Mouse (Mus musculus) T-helper 1 cell (primary cell): ENCODE measurements around the gene Kirrel3.

Experiments
- in situ Hi-C: fragments of 300-600 bp; cut with MboI, MseI; formaldehyde crosslinking; loops from one replicate; pipeline ENCODE4 v1.15.1; 2025; ENCODE audit warnings: high pct_unique_total_duplicates

The Kirrel3 gene

GRCm38 (mm10) chr9:35018056-35018455 is 532.4 kb downstream of the Kirrel3 start:
- in situ Hi-C loops = no loop called here

GRCm38 (mm10) chr9:35019372-35019771 is 533.7 kb downstream of the Kirrel3 start:
- in situ Hi-C loops = no loop called here

- in situ Hi-C loops = no loop called here
These were observed 534.4 kb downstream of the Kirrel3 start for GRCm38 (mm10) chr9:35020015-35020653.

- in situ Hi-C loops = no loop called here
These were observed 536.0 kb downstream of the Kirrel3 start for GRCm38 (mm10) chr9:35021744-35022143.

- in situ Hi-C loops = no loop called here
These were observed 539.1 kb downstream of the Kirrel3 start for GRCm38 (mm10) chr9:35024591-35025496.

GRCm38 (mm10) chr9:35026311-35026710 is 540.6 kb downstream of the Kirrel3 start:
- in situ Hi-C loops = no loop called here

GRCm38 (mm10) chr9:35026897-35027311 is 541.2 kb downstream of the Kirrel3 start:
- in situ Hi-C loops = no loop called here

GRCm38 (mm10) chr9:35027382-35027997 is 541.8 kb downstream of the Kirrel3 start:
- in situ Hi-C loops = no loop called here

- in situ Hi-C loops = no loop called here
These were observed 545.1 kb downstream of the Kirrel3 start for GRCm38 (mm10) chr9:35030823-35031222.

- in situ Hi-C loops = no loop called here
These were observed 546.8 kb downstream of the Kirrel3 start for GRCm38 (mm10) chr9:35032457-35032856.

- in situ Hi-C loops = no loop called here
These were observed 549.4 kb downstream of the Kirrel3 start for GRCm38 (mm10) chr9:35035074-35035473.

- in situ Hi-C loops = no loop called here
These were observed 553.4 kb downstream of the Kirrel3 start for GRCm38 (mm10) chr9:35038922-35039586.

- in situ Hi-C loops = no loop called here
These were observed 554.2 kb downstream of the Kirrel3 start for GRCm38 (mm10) chr9:35039846-35040245.

- in situ Hi-C loops = no loop called here
These were observed 555.8 kb downstream of the Kirrel3 start for GRCm38 (mm10) chr9:35041493-35041892.

GRCm38 (mm10) chr9:35043619-35044018 is 557.9 kb downstream of the Kirrel3 start:
- in situ Hi-C loops = no loop called here

- in situ Hi-C loops = no loop called here
These were observed 558.8 kb downstream of the Kirrel3 start for GRCm38 (mm10) chr9:35044458-35044857.

- in situ Hi-C loops = no loop called here
These were observed 559.4 kb downstream of the Kirrel3 start for GRCm38 (mm10) chr9:35045031-35045531.

GRCm38 (mm10) chr9:35045756-35046155 is 560.1 kb downstream of the Kirrel3 start:
- in situ Hi-C loops = no loop called here

- in situ Hi-C loops = no loop called here
These were observed 562.8 kb downstream of the Kirrel3 start for GRCm38 (mm10) chr9:35048449-35048848.

- in situ Hi-C loops = no loop called here
These were observed 564.3 kb downstream of the Kirrel3 start for GRCm38 (mm10) chr9:35049891-35050527.
